ENCODE assay signal across 35 mouse cellular contexts in genomic region chr5:12563132-12563531, GRCm38 (mm10).
"Had no signal": no experiment of that assay in that cellular context is flagged by ENCODE, and none has a peak within 500 bp of the region (broad histone marks: within the 10 kb centered on the region; RNA-seq: fewer than 3 reads in every experiment).

No protein-coding gene starts in this region.

- H3K36me3 ChIP-seq: heart, embryonic 10.5 days; heart, embryonic 12.5 days; heart, embryonic 13.5 days; heart, embryonic 15.5 days; hindbrain, embryonic 10.5 days; hindbrain, embryonic 12.5 days; hindbrain, embryonic 13.5 days; hindbrain, embryonic 15.5 days; intestine, embryonic 15.5 days; kidney, embryonic 15.5 days had no signal

- H3K4me1 ChIP-seq: heart, embryonic 10.5 days; heart, embryonic 13.5 days; heart, embryonic 15.5 days; hindbrain, embryonic 12.5 days; hindbrain, embryonic 13.5 days; hindbrain, embryonic 15.5 days; intestine, embryonic 15.5 days; kidney, embryonic 15.5 days had no signal

- H3K4me2 ChIP-seq: heart, embryonic 11.5 days; heart, embryonic 12.5 days; heart, embryonic 13.5 days; heart, embryonic 15.5 days; hindbrain, embryonic 12.5 days; hindbrain, embryonic 13.5 days; hindbrain, embryonic 14.5 days; hindbrain, embryonic 15.5 days; intestine, embryonic 15.5 days; kidney, embryonic 15.5 days had no signal

- H3K4me3 ChIP-seq: heart, embryonic 10.5 days; heart, embryonic 12.5 days; heart, embryonic 13.5 days; heart, embryonic 15.5 days; hindbrain, embryonic 10.5 days; hindbrain, embryonic 12.5 days; hindbrain, embryonic 13.5 days; hindbrain, embryonic 15.5 days; intestine, embryonic 15.5 days; kidney, embryonic 15.5 days; layer of hippocampus, adult 2 months had no signal

- DNase-seq: heart, postnatal 10 days; heart, postnatal 14 days; heart, postnatal 36 days; heart, postnatal 4 days; kidney, adult 11 months; kidney, adult 18-20 months; kidney, adult 2 months; kidney, adult 8-10 months; kidney, adult 9 months; kidney, postnatal 10 days; kidney, postnatal 14 days; kidney, postnatal 25 days; kidney, postnatal 36 days; kidney, postnatal 4 days; layer of hippocampus, adult 9-11 months; layer of hippocampus, postnatal 36 days had no signal

- ATAC-seq: hindbrain, embryonic 16.5 days; hindbrain, postnatal 0 days; inflammation-experienced regulatory T-cells, adult 6 months; intestine, embryonic 15.5 days; intestine, embryonic 16.5 days; intestine, postnatal 0 days had no signal

- H3K27ac ChIP-seq: heart, embryonic 10.5 days; heart, embryonic 13.5 days; heart, embryonic 15.5 days; hindbrain, embryonic 10.5 days; hindbrain, embryonic 12.5 days; hindbrain, embryonic 13.5 days; hindbrain, embryonic 14.5 days; hindbrain, embryonic 15.5 days; hindbrain, postnatal 0 days; intestine, embryonic 15.5 days; kidney, embryonic 15.5 days; kidney, postnatal 0 days; layer of hippocampus, adult 2 months had no signal

- H3K9me3 ChIP-seq: heart, embryonic 10.5 days; heart, embryonic 12.5 days; heart, embryonic 13.5 days; heart, embryonic 15.5 days; hindbrain, embryonic 10.5 days; hindbrain, embryonic 12.5 days; hindbrain, embryonic 13.5 days; hindbrain, embryonic 15.5 days; intestine, embryonic 15.5 days; kidney, embryonic 15.5 days had no signal

- H3K27me3 ChIP-seq: heart, embryonic 12.5 days; heart, embryonic 13.5 days; heart, embryonic 15.5 days; hindbrain, embryonic 12.5 days; hindbrain, embryonic 13.5 days; hindbrain, embryonic 15.5 days; intestine, embryonic 15.5 days; kidney, embryonic 15.5 days had no signal

- H3K9ac ChIP-seq: heart, embryonic 12.5 days; heart, embryonic 13.5 days; heart, embryonic 15.5 days; hindbrain, embryonic 12.5 days; hindbrain, embryonic 13.5 days; hindbrain, embryonic 14.5 days; hindbrain, embryonic 15.5 days; intestine, embryonic 15.5 days; kidney, embryonic 15.5 days had no signal
